Mouse (Mus musculus) CH12.LX (cell line): Measurements from ENCODE around the gene Kmt5b.

Experiments
- CHD1 ChIP-seq: IDR thresholded peaks from 2 replicates; pipeline ENCODE4 v1.6.1; 2012; ENCODE audit warnings: low read depth, low read length, improper control_type of control experiment, inconsistent platforms
- CTCF ChIP-seq, 2 experiments: IDR thresholded peaks in 1 of 2; conservative IDR thresholded peaks in 1 of 2; 2 replicates each; pipeline ENCODE4 v1.5.1; 2011 to 2012; ENCODE audit warnings: low read depth in 2 of 2, low read length in 2 of 2, improper control_type of control experiment in 1 of 2, inconsistent platforms in 1 of 2, mild to moderate bottlenecking in 1 of 2, moderate library complexity in 1 of 2
- EP300 ChIP-seq: IDR thresholded peaks from 2 replicates; pipeline ENCODE4 v1.6.1; 2011; ENCODE audit warnings: low read length, improper control_type of control experiment
- ETS1 ChIP-seq: conservative IDR thresholded peaks from 2 replicates; pipeline ENCODE4 v1.6.1; 2012; ENCODE audit warnings: low read depth, mild to moderate bottlenecking, inconsistent platforms, low read length, improper control_type of control experiment, moderate library complexity
- GABPA ChIP-seq: IDR thresholded peaks from 2 replicates; pipeline ENCODE4 v1.6.1; 2012; ENCODE audit warnings: low read depth, low read length, improper control_type of control experiment, inconsistent platforms; ENCODE audit not compliant: insufficient replicate concordance
- HCFC1 ChIP-seq: IDR thresholded peaks from 2 replicates; pipeline ENCODE4 v1.6.1; 2012; ENCODE audit warnings: low read depth, mild to moderate bottlenecking, inconsistent platforms, low read length, improper control_type of control experiment
- POLR2A ChIP-seq: IDR thresholded peaks from 2 replicates; pipeline ENCODE4 v1.6.1; 2011; ENCODE audit warnings: low read depth, mild to moderate bottlenecking, improper control_type of control experiment, low read length
- POLR2AphosphoS2 ChIP-seq: IDR thresholded peaks from 2 replicates; pipeline ENCODE4 v1.6.1; 2011; ENCODE audit warnings: low read depth, low read length, improper control_type of control experiment
- TBP ChIP-seq: conservative IDR thresholded peaks from 2 replicates; pipeline ENCODE4 v1.6.1; 2011; ENCODE audit warnings: low read depth, low read length, improper control_type of control experiment
- USF1 ChIP-seq: IDR thresholded peaks from 2 replicates; pipeline ENCODE4 v1.6.1; 2014; ENCODE audit warnings: low read depth, mild to moderate bottlenecking, inconsistent platforms, low read length, improper control_type of control experiment

GRCm38 (mm10) chr19:3767781-3768696, 818 bp downstream of the Kmt5b start:
- TF ChIP-seq POLR2AphosphoS2 = 0 out of 2 replicates have a peak, but pooled peaks have one; percentile 19
- no peak for TF ChIP-seq ETS1
- no peak for TF ChIP-seq USF1
- TF ChIP-seq POLR2A = peak; percentile 97
- peak; percentile 41; the same call in 1 of the 2 replicates for TF ChIP-seq CHD1
- TF ChIP-seq GABPA = no peak
- TF ChIP-seq CTCF (conservative IDR thresholded peaks at IDR 0.05 in 1 of 2, IDR thresholded peaks at IDR 0.05 in 1 of 2; ENCODE audit: low read depth in 2 of 2, low read length in 2 of 2) = no peak
- no peak for TF ChIP-seq EP300
- TF ChIP-seq HCFC1 = peak; percentile 48
- peak; percentile 69 for TF ChIP-seq TBP
